Mouse (Mus musculus): ENCODE results near the gene Gm5796. TPM values are rescaled to one million over a fixed set of nuclear protein-coding genes. Genes with fewer than 3 reads are reported as not detected.
"Not testable (repeated sequence)": the region's sequence is repeated elsewhere in the genome, so short reads cannot be mapped to it uniquely, and the experiment has no call there.

Gm5796 gene
- under 1 TPM; 0.59 to 0.81 TPM for total RNA-seq (2021)

DNA sequence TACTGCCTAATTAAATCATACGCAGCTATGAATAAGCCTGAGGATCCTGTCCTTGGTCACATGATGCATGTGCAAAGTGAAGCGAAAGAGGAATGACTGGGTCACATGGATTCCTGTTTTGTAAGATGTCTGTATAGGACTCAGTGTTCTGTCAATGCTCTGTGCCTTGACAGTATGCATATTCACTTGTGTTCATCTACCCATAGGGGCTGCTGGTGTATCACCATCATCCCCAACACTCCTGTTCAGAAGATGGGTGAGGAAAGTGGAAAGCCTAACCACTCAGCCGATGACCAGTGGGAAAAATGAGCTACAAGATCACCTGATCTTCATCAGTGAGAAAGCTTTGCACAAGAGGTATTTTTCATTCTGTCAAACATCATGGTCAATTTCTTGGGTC, at the start of gene Gm5796:
TSS of gene Gm5796 (plus strand) at position 301 of the 400 bp plus-strand sequence.
- intact Hi-C loops (cut with DNase I); DNase-seq (ENCODE audit: low spot score): not testable (repeated sequence)

- DNase-seq (ENCODE audit: low spot score); intact Hi-C loops (cut with DNase I): not testable (repeated sequence)
Observed at GRCm38 (mm10) chr14:3998094-3998493, 25.6 kb upstream of the Gm5796 start, which contains the start of gene Gm3099. Gm3099 (plus strand) TSS chr14:3998394.

DNA sequence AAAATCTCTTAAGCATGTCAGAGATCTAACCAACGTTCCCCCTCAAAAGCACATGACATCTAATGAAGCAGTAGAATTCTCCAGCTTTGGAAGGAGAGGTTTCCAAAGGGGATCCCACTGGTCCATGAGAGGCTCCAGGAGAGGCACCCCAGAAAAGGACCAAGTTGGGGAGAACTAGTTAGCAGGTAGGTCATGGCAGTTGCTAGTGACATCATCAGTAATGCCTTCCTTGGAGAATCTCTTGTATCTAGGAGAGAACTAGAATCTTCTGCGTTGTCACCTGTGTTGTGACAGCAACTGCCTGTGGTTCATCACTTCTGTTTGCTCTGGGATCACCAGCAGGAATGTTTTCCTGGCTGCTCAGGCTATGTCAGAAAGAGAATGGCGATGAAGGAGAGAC, 60.1 kb downstream of the Gm5796 start, which contains the start of gene Gm3115:
TSS of gene Gm3115 (plus strand) at position 301 of the 400 bp plus-strand sequence.
- intact Hi-C loops (cut with DNase I); DNase-seq (ENCODE audit: low spot score): not testable (repeated sequence)

Other genes starting within 250 kb of the Gm5796 start
- gene Gm3002, start 213.9 kb upstream of the Gm5796 start, total RNA-seq (2021) = under 1 TPM in 1 of 2 experiments, not detected in 1; 0.17 TPM
- under 1 TPM in 1 of 2 experiments, not detected in 1; 0.20 TPM for gene Gm3033, start 177.7 kb upstream of the Gm5796 start, total RNA-seq (2021)
- gene Gm2916, start 139.8 kb upstream of the Gm5796 start, total RNA-seq (2021) = not detected
- gene Gm3029, start 92.2 kb upstream of the Gm5796 start, total RNA-seq (2021) = not detected
- gene Gm3095, start 60.4 kb upstream of the Gm5796 start, total RNA-seq (2021) = not detected
- gene Gm3099, start 25.5 kb upstream of the Gm5796 start, total RNA-seq (2021) = under 1 TPM in 1 of 2 experiments, not detected in 1; 0.20 TPM
- under 1 TPM; 0.13 to 0.17 TPM for gene Gm3115, start 60.2 kb downstream of the Gm5796 start, total RNA-seq (2021)
- 1 to 10 TPM in 1 of 2 experiments, under 1 TPM in 1; 0.64 to 1.0 TPM for gene Gm8108, start 86.6 kb downstream of the Gm5796 start, total RNA-seq (2021)
- not detected for gene Gm3127, start 141.1 kb downstream of the Gm5796 start, total RNA-seq (2021)
- not detected for gene Gm2974, start 158.6 kb downstream of the Gm5796 start, total RNA-seq (2021)
- not detected for gene Gm3138, start 225.7 kb downstream of the Gm5796 start, total RNA-seq (2021)